ENCODE assay signal across 25 mouse cellular contexts in the genomic region with DNA sequence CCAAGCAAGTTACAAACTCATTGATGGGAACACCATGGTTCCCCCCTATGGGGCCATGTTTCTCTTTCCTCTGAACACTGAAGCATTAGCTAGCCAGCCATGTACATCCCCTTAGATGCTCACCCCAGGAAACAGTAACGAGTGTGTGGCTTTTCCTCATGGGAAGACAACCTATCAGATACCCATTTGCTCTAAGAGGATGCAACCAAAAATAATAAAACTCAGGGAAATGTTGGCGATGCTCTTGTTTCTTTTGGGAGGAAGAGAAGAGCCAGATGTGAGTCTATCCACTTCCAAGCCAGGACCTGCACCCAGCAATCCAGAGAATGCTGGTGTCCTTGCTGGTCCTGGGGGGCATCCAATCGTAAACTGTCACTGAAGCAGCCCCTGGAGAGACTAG.
DNase-seq lines count a peak whose midpoint lies in the region; ATAC-seq and TF ChIP-seq lines count a peak whose summit lies in the region.
"Had no signal": no experiment of that assay in that cellular context is flagged by ENCODE, and none has a peak within 500 bp of the region (broad histone marks: within the 10 kb centered on the region; RNA-seq: fewer than 3 reads in every experiment).

No protein-coding gene starts in this region.

- no peak for DNase-seq in heart, adult 2 months
- no peak for DNase-seq in heart, postnatal 4 days
- DNase-seq in intestine, embryonic 14.5 days (ENCODE audit: low spot score), result no peak
- DNase-seq: B cell, adult 2 months; cerebellum, adult 2 months; cerebellum, postnatal 14 days; kidney, adult 8-10 months; kidney, postnatal 14 days; liver, postnatal 0 days; lung, postnatal 36 days; right cerebral cortex, postnatal 25 days; thymus, postnatal 14 days had no signal

- H3K9ac ChIP-seq in heart, adult 2 months (ENCODE audit: low read depth, low read length), result no peak overlapping the region
- no peak overlapping the region for H3K9ac ChIP-seq in intestine, embryonic 14.5 days (ENCODE audit: low read length)
- H3K9ac ChIP-seq in intestine, postnatal 0 days (ENCODE audit: low read depth, low read length), result no peak overlapping the region
- no peak overlapping the region for H3K9ac ChIP-seq in intestine, embryonic 15.5 days
- no peak overlapping the region for H3K9ac ChIP-seq in intestine, embryonic 16.5 days (ENCODE audit: low read depth, low read length)
- H3K9ac ChIP-seq in forebrain, embryonic 12.5 days, result no peak overlapping the region
- H3K9ac ChIP-seq: hindbrain, embryonic 12.5 days; limb, embryonic 13.5 days; liver, embryonic 12.5 days; liver, postnatal 0 days had no signal

- H3K27me3 ChIP-seq in heart, adult 2 months (ENCODE audit: control insufficient read depth, insufficient read depth, low read length), result no peaks in the 10 kb centered on the region
- no peaks in the 10 kb centered on the region for H3K27me3 ChIP-seq in intestine, embryonic 14.5 days (replicated peaks; ENCODE audit: control insufficient read depth, insufficient read depth, low read length)
- no peaks in the 10 kb centered on the region for H3K27me3 ChIP-seq in intestine, postnatal 0 days (replicated peaks; ENCODE audit: control insufficient read depth, insufficient read depth, low read length)
- no peaks in the 10 kb centered on the region for H3K27me3 ChIP-seq in intestine, embryonic 15.5 days (replicated peaks)
- H3K27me3 ChIP-seq in intestine, embryonic 16.5 days (replicated peaks; ENCODE audit: control insufficient read depth, insufficient read depth, low read length), result no peaks in the 10 kb centered on the region
- no peaks in the 10 kb centered on the region for H3K27me3 ChIP-seq in forebrain, embryonic 12.5 days
- H3K27me3 ChIP-seq: hindbrain, embryonic 12.5 days; limb, embryonic 13.5 days; liver, embryonic 12.5 days had no signal

- H3K9me3 ChIP-seq in intestine, embryonic 14.5 days (ENCODE audit: control insufficient read depth, low read length), result no peaks in the 10 kb centered on the region
- H3K9me3 ChIP-seq in intestine, postnatal 0 days (ENCODE audit: control insufficient read depth), result no peaks in the 10 kb centered on the region
- no peaks in the 10 kb centered on the region for H3K9me3 ChIP-seq in intestine, embryonic 15.5 days
- no peaks in the 10 kb centered on the region for H3K9me3 ChIP-seq in intestine, embryonic 16.5 days (ENCODE audit: control insufficient read depth, low read length)
- no peaks in the 10 kb centered on the region for H3K9me3 ChIP-seq in forebrain, embryonic 12.5 days
- H3K9me3 ChIP-seq: hindbrain, embryonic 12.5 days; limb, embryonic 13.5 days; liver, embryonic 12.5 days had no signal

- intact Hi-C loops in heart, adult 2 months (cut with DNase I), result no loop called here

- no peak overlapping the region for H3K4me3 ChIP-seq in heart, adult 2 months
- H3K4me3 ChIP-seq in intestine, embryonic 14.5 days (ENCODE audit: low read depth, low read length), result no peak overlapping the region
- no peak overlapping the region for H3K4me3 ChIP-seq in intestine, postnatal 0 days (ENCODE audit: low read depth, low read length)
- no peak overlapping the region for H3K4me3 ChIP-seq in intestine, embryonic 15.5 days (replicated peaks)
- H3K4me3 ChIP-seq in intestine, embryonic 16.5 days (ENCODE audit: low read length), result no peak overlapping the region
- H3K4me3 ChIP-seq in forebrain, embryonic 12.5 days (replicated peaks), result no peak overlapping the region
- H3K4me3 ChIP-seq: hindbrain, embryonic 12.5 days; left cerebral cortex, adult 2 months; limb, embryonic 13.5 days; liver, embryonic 12.5 days had no signal

- TF ChIP-seq CTCF in heart, adult 2 months (IDR thresholded peaks at IDR 0.05), result no peak
- no peak for TF ChIP-seq CTCF in intestine, postnatal 0 days (IDR thresholded peaks at IDR 0.05; ENCODE audit: low read depth)

- no peak for TF ChIP-seq POLR2A in heart, adult 2 months (IDR thresholded peaks at IDR 0.05; ENCODE audit: insufficient read depth, low read depth, low read length)

- H3K27ac ChIP-seq in heart, adult 2 months, result peak overlapping the region; percentile 88
- peak overlapping the region; percentile 79 for H3K27ac ChIP-seq in intestine, embryonic 14.5 days (ENCODE audit: low read depth)
- no peak overlapping the region for H3K27ac ChIP-seq in intestine, postnatal 0 days (ENCODE audit: low read depth, low read length)
- peak overlapping the region; percentile 32; the same call in 1 of the 2 replicates for H3K27ac ChIP-seq in intestine, embryonic 15.5 days
- H3K27ac ChIP-seq in intestine, embryonic 16.5 days (ENCODE audit: low read length), result peak overlapping the region; percentile 28; the same call in 1 of the 2 replicates
- no peak overlapping the region for H3K27ac ChIP-seq in forebrain, embryonic 12.5 days
- H3K27ac ChIP-seq: hindbrain, embryonic 12.5 days; hindbrain, postnatal 0 days; left cerebral cortex, adult 2 months; limb, embryonic 13.5 days; liver, embryonic 12.5 days had no signal

- WGBS in heart, adult 2 months, result 46% methylated on average over 3 of the region's 3 CpGs
- WGBS in intestine, embryonic 14.5 days, result 61% methylated on average over 3 of the region's 3 CpGs
- 68% methylated on average over 3 of the region's 3 CpGs for WGBS in intestine, postnatal 0 days
- 57% methylated on average over 3 of the region's 3 CpGs for WGBS in intestine, embryonic 15.5 days
- WGBS in intestine, embryonic 16.5 days, result 63% methylated on average over 3 of the region's 3 CpGs
- 86% methylated on average over 3 of the region's 3 CpGs for WGBS in forebrain, embryonic 12.5 days

- no peak for ATAC-seq in intestine, embryonic 14.5 days (replicated peaks; ENCODE audit: low FRiP score, low TSS enrichment, low read depth)
- ATAC-seq in intestine, postnatal 0 days, result no peak
- no peak for ATAC-seq in intestine, embryonic 15.5 days
- no peak for ATAC-seq in intestine, embryonic 16.5 days
- ATAC-seq in forebrain, embryonic 12.5 days (ENCODE audit: low FRiP score), result no peak
- no peak for ATAC-seq in frontal cortex, adult (ENCODE audit: low TSS enrichment)
- ATAC-seq: forebrain, embryonic 14.5 days; hindbrain, postnatal 0 days; liver, embryonic 12.5 days; liver, postnatal 0 days; midbrain, embryonic 16.5 days had no signal

- peaks cover 4% of the 10 kb centered on the region for H3K4me1 ChIP-seq in heart, adult 2 months (ENCODE audit: control insufficient read depth, insufficient read depth, low read length)
- peaks cover 18% of the 10 kb centered on the region; the same call in 1 of the 2 replicates for H3K4me1 ChIP-seq in intestine, embryonic 14.5 days (replicated peaks; ENCODE audit: control insufficient read depth, insufficient read depth, low read length)
- H3K4me1 ChIP-seq in intestine, postnatal 0 days (replicated peaks; ENCODE audit: control insufficient read depth, insufficient read depth, low read length), result no peaks in the 10 kb centered on the region
- 0 out of 2 replicates have a peak, but pooled peaks cover 3% of the 10 kb centered on the region for H3K4me1 ChIP-seq in intestine, embryonic 15.5 days (replicated peaks)
- peaks cover 8% of the 10 kb centered on the region; the same call in 1 of the 2 replicates for H3K4me1 ChIP-seq in intestine, embryonic 16.5 days (ENCODE audit: control insufficient read depth, insufficient read depth, low read length)
- H3K4me1 ChIP-seq in forebrain, embryonic 12.5 days, result no peaks in the 10 kb centered on the region

- H3K36me3 ChIP-seq in heart, adult 2 months (ENCODE audit: control insufficient read depth, insufficient read depth, low read length), result peaks cover 5% of the 10 kb centered on the region; the same call in 1 of the 2 replicates
- H3K36me3 ChIP-seq in intestine, embryonic 14.5 days (ENCODE audit: control insufficient read depth, insufficient read depth, low read length), result no peaks in the 10 kb centered on the region
- H3K36me3 ChIP-seq in intestine, postnatal 0 days (ENCODE audit: control insufficient read depth, insufficient read depth), result no peaks in the 10 kb centered on the region
- no peaks in the 10 kb centered on the region for H3K36me3 ChIP-seq in intestine, embryonic 15.5 days
- H3K36me3 ChIP-seq in intestine, embryonic 16.5 days (ENCODE audit: control insufficient read depth, insufficient read depth, low read length), result no peaks in the 10 kb centered on the region
- no peaks in the 10 kb centered on the region for H3K36me3 ChIP-seq in forebrain, embryonic 12.5 days (replicated peaks)
- H3K36me3 ChIP-seq: hindbrain, embryonic 12.5 days; liver, embryonic 12.5 days had no signal

- TF ChIP-seq EP300 in heart, adult 2 months (IDR thresholded peaks at IDR 0.05; ENCODE audit: insufficient read depth, low read depth, low read length), result no peak

- no peak overlapping the region for H3K4me2 ChIP-seq in intestine, embryonic 14.5 days (ENCODE audit: low read length)
- no peak overlapping the region for H3K4me2 ChIP-seq in intestine, postnatal 0 days (replicated peaks; ENCODE audit: low read depth)
- H3K4me2 ChIP-seq in intestine, embryonic 15.5 days (replicated peaks), result no peak overlapping the region
- H3K4me2 ChIP-seq in intestine, embryonic 16.5 days (ENCODE audit: low read depth, low read length), result no peak overlapping the region
- H3K4me2 ChIP-seq in forebrain, embryonic 12.5 days, result no peak overlapping the region
- H3K4me2 ChIP-seq: hindbrain, embryonic 12.5 days; limb, embryonic 13.5 days; liver, embryonic 12.5 days; midbrain, embryonic 11.5 days had no signal

- H3K79me2 ChIP-seq in heart, adult 2 months (replicated peaks; ENCODE audit: control insufficient read depth, insufficient read depth, low read length), result no peaks in the 10 kb centered on the region

Comparison
In these comparisons a context has a peak if more than half of its experiments do, and no peak if none do; other contexts are left out.
1. H3K27ac ChIP-seq: peak in heart, adult 2 months (single experiment), intestine, embryonic 14.5 days (single experiment), intestine, embryonic 15.5 days (single experiment) and intestine, embryonic 16.5 days (single experiment); none in intestine, postnatal 0 days (single experiment) and forebrain, embryonic 12.5 days (single experiment).